Mouse (Mus musculus) neutrophil, adult 65 days (primary cell): ENCODE data around the gene Idua. TPM values are rescaled to one million over a fixed set of nuclear protein-coding genes. Genes with fewer than 3 reads are reported as not detected.

Source experiments
- total RNA-seq: library from RNA; stranded (reverse); gene quantifications from 2 replicates; pipeline ENCODE4 v1.2.4, GENCODE M21; 2023

Idua gene
- total RNA-seq, result 12.8 and 18.0 TPM in 2 replicates

GRCm38 (mm10) chr5:108659698-108660631 is at the start of gene Idua:
Gene Idua (plus strand): TSS chr5:108660331.

GRCm38 (mm10) chr5:108629634-108630483 is 30.3 kb upstream of the Idua start, which contains the start of the genes Gak and Tmem175:
Gene Gak (minus strand): TSS chr5:108629755.
Gene Tmem175 (plus strand): TSS chr5:108629770.

GRCm38 (mm10) chr5:108668977-108669936 is 9.1 kb downstream of the Idua start, which contains the start of gene Dgkq:
Gene Dgkq (minus strand): TSS chr5:108669672.

GRCm38 (mm10) chr5:108675251-108675816 is 15.2 kb downstream of the Idua start, which contains the start of gene Slc26a1:
Gene Slc26a1 (minus strand): TSS chr5:108675569.

GRCm38 (mm10) chr5:108692271-108692670 is 32.1 kb downstream of the Idua start, which contains the start of gene Fgfrl1:
Gene Fgfrl1 (plus strand): TSS chr5:108692382.

Other genes with a start within 250 kb of the Idua start
- 49.6 and 66.6 TPM in 2 replicates for gene Atp5k, start 225.9 kb upstream of the Idua start, total RNA-seq
- gene Mfsd7a, start 211.4 kb upstream of the Idua start, total RNA-seq, result 12.2 and 13.4 TPM in 2 replicates
- 11.1 and 14.6 TPM in 2 replicates for gene Pcgf3, start 199.1 kb upstream of the Idua start, total RNA-seq
- not detected in 2 replicates for gene Cplx1, start 110.3 kb upstream of the Idua start, total RNA-seq
- 115 and 124 TPM in 2 replicates for gene Gak, start 30.6 kb upstream of the Idua start, total RNA-seq
- gene Tmem175, start 30.6 kb upstream of the Idua start, total RNA-seq, result 10.3 and 13.5 TPM in 2 replicates
- 9.8 and 18.2 TPM in 2 replicates for gene Dgkq, start 9.3 kb downstream of the Idua start, total RNA-seq
- 0.16 TPM in 2 replicates for gene Slc26a1, start 15.2 kb downstream of the Idua start, total RNA-seq
- 0.64 and 1.9 TPM in 2 replicates for gene Fgfrl1, start 32.1 kb downstream of the Idua start, total RNA-seq
- not detected in 2 replicates for gene Rnf212, start 114.7 kb downstream of the Idua start, total RNA-seq
- not detected in 2 replicates for gene Tmed11, start 135.0 kb downstream of the Idua start, total RNA-seq
- gene Vmn2r8, start 148.5 kb downstream of the Idua start, total RNA-seq, result not detected in 2 replicates
- not detected in 2 replicates for gene Vmn2r9, start 192.3 kb downstream of the Idua start, total RNA-seq